Mouse (Mus musculus): ENCODE measurements at regions not wholly inside any gene's neighbourhood (a gene's known extent, or its start where the extent isn't known, plus 50 kb on each side); places are given as distances from the start of the nearest gene placed in this dataset.

GRCm38 (mm10) chr16:76761004-76761403 is 252.5 kb upstream of the Usp25 start:
- no peak overlapping the region for H3K27ac ChIP-seq
- no peak for TF ChIP-seq CTCF (conservative IDR thresholded peaks at IDR 0.05)
- DNase-seq (ENCODE audit: low spot score in 2 of 2) = no peak
- H3K4me3 ChIP-seq = no peak overlapping the region

DNA sequence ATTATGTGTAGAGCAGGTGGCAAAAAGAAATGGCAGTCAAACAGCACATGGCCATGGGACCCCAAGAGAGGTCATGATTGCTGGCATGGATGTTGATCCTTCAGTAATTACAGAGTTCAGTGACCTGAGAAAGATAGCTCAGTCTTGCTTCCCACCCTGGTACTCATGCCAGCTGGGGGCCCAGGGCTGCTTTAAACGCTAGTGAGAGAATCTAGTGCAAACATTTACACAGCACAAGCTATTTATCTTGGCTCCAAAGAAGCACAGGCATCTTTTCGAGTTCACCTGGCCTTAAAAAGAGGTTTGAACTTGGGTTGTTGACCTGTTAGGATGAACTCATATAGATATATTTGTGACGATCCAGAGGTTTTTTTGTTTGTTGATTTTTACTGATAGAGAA is 258.6 kb upstream of the Usp25 start:
- no peak for TF ChIP-seq CTCF (conservative IDR thresholded peaks at IDR 0.05)
- no peak for DNase-seq (ENCODE audit: low spot score in 2 of 2)
- no peak overlapping the region for H3K4me3 ChIP-seq
- no peak overlapping the region for H3K27ac ChIP-seq

- no peak overlapping the region for H3K27ac ChIP-seq
- DNase-seq (ENCODE audit: low spot score in 2 of 2) = no peak
- no peak overlapping the region for H3K4me3 ChIP-seq
- TF ChIP-seq CTCF (conservative IDR thresholded peaks at IDR 0.05) = no peak
Measured at GRCm38 (mm10) chr16:76746385-76746784, 267.1 kb upstream of the Usp25 start.

DNA sequence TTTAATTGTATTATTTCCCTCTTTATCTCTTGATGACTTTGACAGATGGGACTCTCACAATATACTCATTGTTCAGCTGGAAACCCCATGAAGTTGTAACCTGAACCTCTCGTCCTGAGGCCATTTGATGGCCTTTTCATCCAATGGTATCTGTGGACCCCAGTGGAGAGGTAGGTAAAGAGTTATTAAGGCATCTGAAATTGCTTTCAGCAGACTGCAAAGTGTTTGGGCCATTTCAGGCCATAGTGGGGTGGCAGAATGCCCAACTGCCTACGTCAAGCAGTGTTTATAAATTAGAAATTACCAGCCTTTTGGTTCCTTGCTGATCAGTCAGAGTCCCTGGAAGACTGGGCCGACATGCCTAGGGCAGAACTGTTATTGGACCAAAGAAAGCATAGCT is 272.4 kb upstream of the Usp25 start:
- H3K4me3 ChIP-seq = no peak overlapping the region
- H3K27ac ChIP-seq = no peak overlapping the region
- no peak for DNase-seq (ENCODE audit: low spot score in 2 of 2)
- TF ChIP-seq CTCF (conservative IDR thresholded peaks at IDR 0.05) = no peak

DNA sequence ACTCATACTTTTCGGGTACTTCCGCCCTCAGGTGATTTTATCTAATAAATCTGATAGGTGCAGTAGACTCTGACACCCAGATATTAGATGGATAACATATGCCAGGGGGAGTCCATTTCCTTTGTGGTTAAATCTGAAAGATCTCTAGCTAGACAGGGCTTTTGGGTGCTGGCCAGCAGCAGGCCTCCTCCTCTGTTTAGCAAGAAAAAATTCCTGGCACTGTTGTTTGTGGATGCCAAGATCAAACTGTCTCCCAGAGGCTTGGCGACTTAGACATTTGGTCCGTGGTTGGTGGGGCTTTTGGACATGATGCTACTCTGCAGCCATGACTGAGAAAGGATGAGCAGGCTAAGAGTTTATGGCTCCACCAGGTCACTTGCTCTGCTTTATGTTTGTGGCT is 287.5 kb upstream of the Usp25 start:
- TF ChIP-seq CTCF (conservative IDR thresholded peaks at IDR 0.05) = no peak
- DNase-seq (ENCODE audit: low spot score in 2 of 2) = no peak
- Histone ChIP-seq H3K4me3 (no peak overlapping the region), H3K27ac (no peak overlapping the region)

DNA sequence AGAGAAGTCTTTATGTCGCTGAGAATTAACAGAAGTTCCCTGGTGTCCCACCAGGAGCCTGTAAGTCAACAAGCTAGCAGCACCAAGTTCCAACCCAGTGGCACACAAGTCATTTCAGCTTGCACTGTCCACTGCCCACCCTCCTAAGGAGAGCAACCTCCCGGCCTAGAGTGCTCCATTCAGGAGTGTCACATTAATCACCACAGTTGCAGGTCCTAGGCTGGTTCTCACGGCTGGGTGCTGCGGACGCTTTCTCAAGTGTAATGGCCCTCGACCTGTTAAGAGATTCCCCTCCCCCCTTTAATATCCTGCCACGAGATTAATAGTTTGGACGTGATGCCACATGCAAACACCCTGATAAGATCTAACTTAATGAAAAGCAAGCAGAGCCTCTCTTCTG is 288.2 kb upstream of the Usp25 start:
- Histone ChIP-seq H3K27ac (no peak overlapping the region), H3K4me3 (no peak overlapping the region)
- TF ChIP-seq CTCF (conservative IDR thresholded peaks at IDR 0.05) = no peak
- DNase-seq (ENCODE audit: low spot score in 2 of 2) = no peak

DNA sequence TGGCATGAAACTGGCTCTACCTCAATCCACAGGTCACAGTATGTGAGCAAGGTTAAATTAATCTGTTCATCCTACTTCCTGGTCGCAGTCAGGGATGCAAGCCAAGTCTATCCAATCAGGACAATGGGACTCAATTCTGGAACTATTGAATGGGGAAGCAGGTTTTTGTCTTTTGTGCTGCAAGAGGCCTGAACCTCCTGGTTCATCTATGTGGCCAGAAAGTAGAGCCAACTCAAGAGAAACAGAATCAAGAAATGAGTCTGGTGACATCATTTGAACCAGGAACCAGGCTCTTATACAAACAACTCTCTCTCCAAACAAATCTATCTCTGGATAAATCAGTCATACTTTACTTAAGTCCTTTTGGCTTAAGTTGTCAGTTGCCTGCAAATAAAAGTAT is 294.7 kb upstream of the Usp25 start:
- no peak overlapping the region for H3K4me3 ChIP-seq
- no peak overlapping the region for H3K27ac ChIP-seq
- no peak for DNase-seq (ENCODE audit: low spot score in 2 of 2)
- TF ChIP-seq CTCF (conservative IDR thresholded peaks at IDR 0.05) = no peak

GRCm38 (mm10) chr16:76718147-76718546 is 295.4 kb upstream of the Usp25 start:
- no peak for TF ChIP-seq CTCF (conservative IDR thresholded peaks at IDR 0.05)
- Histone ChIP-seq H3K27ac (no peak overlapping the region), H3K4me3 (no peak overlapping the region)
- DNase-seq (ENCODE audit: low spot score in 2 of 2) = no peak

- no peak for DNase-seq (ENCODE audit: low spot score in 2 of 2)
- no peak overlapping the region for H3K4me3 ChIP-seq
- no peak for TF ChIP-seq CTCF (conservative IDR thresholded peaks at IDR 0.05)
- H3K27ac ChIP-seq = no peak overlapping the region
Measured at GRCm38 (mm10) chr16:76694913-76695312, 318.6 kb upstream of the Usp25 start.

DNA sequence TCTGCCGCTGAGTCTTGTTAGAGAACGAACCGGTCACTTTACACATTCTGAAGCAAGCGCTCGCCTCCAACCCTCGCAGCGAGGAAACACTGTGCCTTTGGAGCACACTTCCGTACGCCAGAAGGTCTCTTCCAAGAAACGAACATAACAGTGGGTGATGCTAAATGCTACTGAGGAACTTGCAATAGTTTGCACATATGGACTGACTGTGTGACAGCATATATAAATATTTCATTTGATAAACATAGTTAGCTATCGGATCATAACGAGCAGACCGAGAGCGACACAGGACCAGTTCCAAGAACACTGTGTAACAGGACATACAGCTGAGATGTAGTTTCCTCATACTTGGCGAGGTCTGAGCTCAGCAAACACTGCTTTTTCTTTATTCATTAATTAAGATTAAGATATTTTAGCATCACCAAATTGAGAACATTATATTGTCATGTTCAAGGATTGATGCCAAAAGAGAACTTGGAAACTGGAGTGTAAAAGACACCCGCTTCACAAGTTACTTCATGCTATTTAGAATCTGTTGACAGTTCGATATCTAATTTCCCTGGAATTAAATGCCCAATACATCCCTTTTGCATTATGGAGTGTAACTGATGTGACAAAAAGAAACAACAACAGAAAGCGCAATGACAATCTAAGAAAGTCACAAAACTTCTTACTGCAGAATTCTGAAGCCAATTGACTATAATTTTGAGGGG is 314.3 kb upstream of the Nrip1 start:
- TF ChIP-seq CTCF (conservative IDR thresholded peaks at IDR 0.05) = no peak
- peak; percentile 28 to 64 for DNase-seq (ENCODE audit: low spot score in 2 of 2)
- peak overlapping the region; percentile 61; the same call in 1 of the 2 replicates for H3K27ac ChIP-seq
- H3K4me3 ChIP-seq = no peak overlapping the region

DNA sequence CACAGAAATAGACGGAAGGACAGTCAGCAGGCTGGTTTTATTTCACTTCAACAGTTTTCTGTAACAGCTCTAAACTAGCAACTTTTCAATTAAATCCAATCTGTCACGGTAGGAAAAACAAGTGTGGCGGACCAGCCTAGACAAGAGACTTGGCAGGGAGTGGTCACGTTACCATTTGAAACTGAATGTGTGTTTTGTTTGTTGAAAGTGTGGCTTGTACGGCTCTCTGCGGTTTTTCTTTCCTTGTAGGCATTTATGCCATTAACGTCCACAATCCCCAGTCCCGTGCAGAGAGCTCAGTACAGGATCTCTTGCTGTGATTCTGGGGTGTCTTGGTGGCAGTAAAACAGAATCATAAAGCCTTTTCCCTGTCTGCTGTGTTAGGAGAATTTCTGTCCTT is 311.9 kb upstream of the Nrip1 start:
- TF ChIP-seq CTCF (conservative IDR thresholded peaks at IDR 0.05) = no peak
- Histone ChIP-seq H3K27ac (peak overlapping the region; percentile 48; the same call in 1 of the 2 replicates), H3K4me3 (no peak overlapping the region)
- no peak for DNase-seq (ENCODE audit: low spot score in 2 of 2)

- TF ChIP-seq CTCF (conservative IDR thresholded peaks at IDR 0.05) = no peak
- H3K27ac ChIP-seq = peak overlapping the region; percentile 72
- H3K4me3 ChIP-seq = peak overlapping the region; percentile 29
- peak; percentile 30 to 31 for DNase-seq (ENCODE audit: low spot score in 2 of 2)
Measured at GRCm38 (mm10) chr16:76680061-76680911, 306.7 kb upstream of the Nrip1 start.

- Histone ChIP-seq H3K27ac (no peak overlapping the region), H3K4me3 (no peak overlapping the region)
- TF ChIP-seq CTCF (conservative IDR thresholded peaks at IDR 0.05) = no peak
- DNase-seq (ENCODE audit: low spot score in 2 of 2) = no peak
Measured at GRCm38 (mm10) chr16:76678885-76679284, 305.3 kb upstream of the Nrip1 start.

- no peak overlapping the region for H3K4me3 ChIP-seq
- DNase-seq (ENCODE audit: low spot score in 2 of 2) = no peak
- no peak overlapping the region for H3K27ac ChIP-seq
- TF ChIP-seq CTCF (conservative IDR thresholded peaks at IDR 0.05) = no peak
Measured at GRCm38 (mm10) chr16:76669795-76670194, 296.2 kb upstream of the Nrip1 start.

All from layer of hippocampus, adult 2 months (tissue).